Mouse (Mus musculus): ENCODE results near the gene Cd79a. TPM values are rescaled to one million over a fixed set of nuclear protein-coding genes. Genes with fewer than 3 reads are reported as not detected.
A peak's percentile ranks its signal among the peaks of the same experiment; 100 is the strongest.

The Cd79a gene
- total and polyA plus RNA-seq, 3 experiments = 0.04 to 0.11 TPM; not detected in 1

DNA sequence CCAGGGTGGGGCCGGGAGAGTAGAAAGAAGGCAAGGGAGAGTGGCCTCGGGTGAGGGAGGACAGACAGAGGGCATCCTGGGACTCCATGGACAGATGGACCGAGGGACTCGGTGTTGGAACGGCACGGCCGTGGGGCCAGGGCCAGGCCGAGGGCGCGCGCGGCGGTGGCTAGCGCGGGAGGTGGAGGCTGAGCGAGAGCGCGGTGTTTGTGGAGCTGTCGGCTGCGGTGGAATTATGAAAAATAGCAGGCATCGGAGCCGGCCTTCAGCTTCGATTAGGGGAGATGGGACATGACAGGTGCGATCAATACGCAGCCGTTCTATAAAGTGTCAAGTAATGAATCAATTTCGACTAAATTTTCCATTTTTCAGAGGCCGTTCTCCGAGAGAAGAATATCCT lies 51.6 kb downstream of the Cd79a start:
- DNase-seq (ENCODE audit: low spot score) = no peak
- Histone ChIP-seq H3K9me3 (replicated peaks) (no peaks in the 10 kb centered on the region), H3K36me3 (replicated peaks) (no peaks in the 10 kb centered on the region), H3K27me3 (ENCODE audit: insufficient read depth, low read length) (peaks cover 19% of the 10 kb centered on the region), H3K4me3 (ENCODE audit: low read depth, low read length) (no peak overlapping the region), H3K4me1 (ENCODE audit: insufficient read depth, low read depth, low read length) (peaks cover 4% of the 10 kb centered on the region; the same call in 1 of the 2 replicates)
- ATAC-seq (ENCODE audit: extremely low read depth, insufficient number of reproducible peaks, low FRiP score, poor library complexity, severe bottlenecking) = no peak
- TF ChIP-seq POLR2AphosphoS5 (IDR thresholded peaks at IDR 0.05; ENCODE audit: insufficient replicate concordance, low read depth, low read length) (no peak), GATA1 (IDR thresholded peaks at IDR 0.05; ENCODE audit: borderline replicate concordance, low read length) (no peak), CTCF (IDR thresholded peaks at IDR 0.05; ENCODE audit: low read depth, low read length) (no peak), TAL1 (conservative IDR thresholded peaks at IDR 0.05; ENCODE audit: low read depth, low read length) (no peak), GATA2 (IDR thresholded peaks at IDR 0.05; ENCODE audit: borderline replicate concordance, low read depth, low read length) (no peak)

DNA sequence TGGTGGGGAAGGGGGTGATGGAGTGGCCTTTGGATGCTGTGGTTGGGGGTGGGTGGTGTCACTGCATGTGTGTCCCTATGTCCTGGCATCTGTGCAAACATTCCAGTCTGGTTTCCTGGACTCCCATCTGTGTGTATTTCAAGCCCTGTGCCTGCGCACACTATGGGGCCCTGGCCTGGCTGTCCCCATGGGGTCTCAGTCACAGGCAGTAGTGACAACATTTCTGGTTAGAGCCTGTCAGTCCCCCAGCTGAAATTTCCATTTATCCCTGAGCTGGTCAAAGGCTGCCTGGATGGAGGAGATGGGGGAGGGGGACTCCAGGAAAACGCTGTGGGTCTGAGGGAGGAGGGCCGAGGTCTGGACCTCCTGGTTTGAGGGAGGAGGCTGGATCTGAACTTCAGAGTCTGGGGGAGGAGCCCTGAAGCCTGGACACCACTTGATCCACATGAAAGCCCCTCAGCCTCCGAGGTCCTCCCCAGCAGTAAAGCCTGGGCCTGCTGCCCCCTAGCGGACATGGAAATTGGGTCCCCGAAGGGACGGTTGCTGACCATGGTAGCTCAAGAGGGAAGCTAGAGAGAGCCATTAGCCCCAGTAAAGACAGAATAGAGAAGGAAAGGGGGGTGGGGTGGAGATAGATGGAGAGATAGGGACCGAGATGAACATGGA lies 52.9 kb downstream of the Cd79a start:
- Histone ChIP-seq H3K4me3 (ENCODE audit: low read depth, low read length) (no peak overlapping the region), H3K9me3 (replicated peaks) (no peaks in the 10 kb centered on the region), H3K27me3 (ENCODE audit: insufficient read depth, low read length) (peaks cover 7% of the 10 kb centered on the region; the same call in 1 of the 2 replicates), H3K36me3 (replicated peaks) (no peaks in the 10 kb centered on the region), H3K4me1 (ENCODE audit: insufficient read depth, low read depth, low read length) (peaks cover 4% of the 10 kb centered on the region; the same call in 1 of the 2 replicates)
- TF ChIP-seq CTCF (IDR thresholded peaks at IDR 0.05; ENCODE audit: low read depth, low read length) (peak; percentile 43), TAL1 (conservative IDR thresholded peaks at IDR 0.05; ENCODE audit: low read depth, low read length) (no peak)
- ATAC-seq (ENCODE audit: extremely low read depth, insufficient number of reproducible peaks, low FRiP score, poor library complexity, severe bottlenecking) (no peak), DNase-seq (ENCODE audit: low spot score) (peak; percentile 77)

Other genes with a start within 250 kb of the Cd79a start
- gene Tex101, start 220.7 kb upstream of the Cd79a start, total RNA-seq (2014; fragmentation: Nextera tagmentation) = not detected in 2 replicates
- gene Tex101, start 220.7 kb upstream of the Cd79a start, total RNA-seq (2017) = 0.16 TPM in 1 of 2 replicates, not detected in the other
- not detected in 2 replicates for gene Tex101, start 220.7 kb upstream of the Cd79a start, polyA plus RNA-seq (2012)
- not detected in 2 replicates for gene BC049730, start 188.1 kb upstream of the Cd79a start, total RNA-seq (2014; fragmentation: Nextera tagmentation)
- not detected in 2 replicates for gene BC049730, start 188.1 kb upstream of the Cd79a start, total RNA-seq (2017)
- not detected in 2 replicates for gene BC049730, start 188.1 kb upstream of the Cd79a start, polyA plus RNA-seq (2012)
- gene Gm4763, start 170.5 kb upstream of the Cd79a start, total RNA-seq (2014; fragmentation: Nextera tagmentation) = not detected in 2 replicates
- gene Gm4763, start 170.5 kb upstream of the Cd79a start, total RNA-seq (2017) = not detected in 2 replicates
- not detected in 2 replicates for gene Gm4763, start 170.5 kb upstream of the Cd79a start, polyA plus RNA-seq (2012)
- not detected in 2 replicates for gene Cd177, start 137.1 kb upstream of the Cd79a start, total RNA-seq (2014; fragmentation: Nextera tagmentation)
- not detected in 2 replicates for gene Cd177, start 137.1 kb upstream of the Cd79a start, total RNA-seq (2017)
- 0.03 TPM in 1 of 2 replicates, not detected in the other for gene Cd177, start 137.1 kb upstream of the Cd79a start, polyA plus RNA-seq (2012)
- not detected in 2 replicates for gene Ceacam10, start 120.2 kb upstream of the Cd79a start, total RNA-seq (2014; fragmentation: Nextera tagmentation)
- 0.17 and 0.27 TPM in 2 replicates for gene Ceacam10, start 120.2 kb upstream of the Cd79a start, total RNA-seq (2017)
- not detected in 2 replicates for gene Ceacam10, start 120.2 kb upstream of the Cd79a start, polyA plus RNA-seq (2012)
- not detected in 2 replicates for gene Gm9844, start 35.2 kb upstream of the Cd79a start, total RNA-seq (2014; fragmentation: Nextera tagmentation)
- gene Gm9844, start 35.2 kb upstream of the Cd79a start, total RNA-seq (2017) = not detected in 2 replicates
- gene Gm9844, start 35.2 kb upstream of the Cd79a start, polyA plus RNA-seq (2012) = 1.3 and 1.7 TPM in 2 replicates
- not detected in 2 replicates for gene Lypd4, start 27.4 kb upstream of the Cd79a start, total RNA-seq (2014; fragmentation: Nextera tagmentation)
- 0.11 and 0.17 TPM in 2 replicates for gene Lypd4, start 27.4 kb upstream of the Cd79a start, total RNA-seq (2017)
- gene Lypd4, start 27.4 kb upstream of the Cd79a start, polyA plus RNA-seq (2012) = not detected in 2 replicates
- gene Dmrtc2, start 27.3 kb upstream of the Cd79a start, total RNA-seq (2014; fragmentation: Nextera tagmentation) = not detected in 2 replicates
- gene Dmrtc2, start 27.3 kb upstream of the Cd79a start, total RNA-seq (2017) = not detected in 2 replicates
- not detected in 2 replicates for gene Dmrtc2, start 27.3 kb upstream of the Cd79a start, polyA plus RNA-seq (2012)
- gene Rps19, start 13.0 kb upstream of the Cd79a start, total RNA-seq (2014; fragmentation: Nextera tagmentation) = 877 and 949 TPM in 2 replicates
- gene Rps19, start 13.0 kb upstream of the Cd79a start, total RNA-seq (2017) = 1,262 and 1,401 TPM in 2 replicates
- 2,998 and 3,499 TPM in 2 replicates for gene Rps19, start 13.0 kb upstream of the Cd79a start, polyA plus RNA-seq (2012)
- 97.4 and 107 TPM in 2 replicates for gene Arhgef1, start 5.5 kb downstream of the Cd79a start, total RNA-seq (2014; fragmentation: Nextera tagmentation)
- 38.3 and 48.2 TPM in 2 replicates for gene Arhgef1, start 5.5 kb downstream of the Cd79a start, total RNA-seq (2017)
- gene Arhgef1, start 5.5 kb downstream of the Cd79a start, polyA plus RNA-seq (2012) = 365 and 371 TPM in 2 replicates
- gene Gm4881, start 47.1 kb downstream of the Cd79a start, total RNA-seq (2014; fragmentation: Nextera tagmentation) = not detected in 2 replicates
- gene Gm4881, start 47.1 kb downstream of the Cd79a start, total RNA-seq (2017) = not detected in 2 replicates
- gene Gm4881, start 47.1 kb downstream of the Cd79a start, polyA plus RNA-seq (2012) = not detected in 2 replicates
- 11.7 and 17.3 TPM in 2 replicates for gene Rabac1, start 75.4 kb downstream of the Cd79a start, total RNA-seq (2014; fragmentation: Nextera tagmentation)
- 36.3 and 49.3 TPM in 2 replicates for gene Rabac1, start 75.4 kb downstream of the Cd79a start, total RNA-seq (2017)
- gene Rabac1, start 75.4 kb downstream of the Cd79a start, polyA plus RNA-seq (2012) = 79.9 and 99.9 TPM in 2 replicates
- not detected in 2 replicates for gene Atp1a3, start 108.6 kb downstream of the Cd79a start, total RNA-seq (2014; fragmentation: Nextera tagmentation)
- gene Atp1a3, start 108.6 kb downstream of the Cd79a start, total RNA-seq (2017) = 0.06 and 0.11 TPM in 2 replicates
- gene Atp1a3, start 108.6 kb downstream of the Cd79a start, polyA plus RNA-seq (2012) = 0.04 TPM in 1 of 2 replicates, not detected in the other
- gene Grik5, start 175.0 kb downstream of the Cd79a start, total RNA-seq (2014; fragmentation: Nextera tagmentation) = 168 and 198 TPM in 2 replicates
- 75.9 and 91.3 TPM in 2 replicates for gene Grik5, start 175.0 kb downstream of the Cd79a start, total RNA-seq (2017)
- gene Grik5, start 175.0 kb downstream of the Cd79a start, polyA plus RNA-seq (2012) = 85.8 and 94.6 TPM in 2 replicates
- gene Zfp574, start 175.2 kb downstream of the Cd79a start, total RNA-seq (2014; fragmentation: Nextera tagmentation) = 31.5 and 31.7 TPM in 2 replicates
- gene Zfp574, start 175.2 kb downstream of the Cd79a start, total RNA-seq (2017) = 14.8 and 15.4 TPM in 2 replicates
- 66.3 and 69.0 TPM in 2 replicates for gene Zfp574, start 175.2 kb downstream of the Cd79a start, polyA plus RNA-seq (2012)